ENCODE assay signal across 9 mouse cellular contexts in the genomic region with DNA sequence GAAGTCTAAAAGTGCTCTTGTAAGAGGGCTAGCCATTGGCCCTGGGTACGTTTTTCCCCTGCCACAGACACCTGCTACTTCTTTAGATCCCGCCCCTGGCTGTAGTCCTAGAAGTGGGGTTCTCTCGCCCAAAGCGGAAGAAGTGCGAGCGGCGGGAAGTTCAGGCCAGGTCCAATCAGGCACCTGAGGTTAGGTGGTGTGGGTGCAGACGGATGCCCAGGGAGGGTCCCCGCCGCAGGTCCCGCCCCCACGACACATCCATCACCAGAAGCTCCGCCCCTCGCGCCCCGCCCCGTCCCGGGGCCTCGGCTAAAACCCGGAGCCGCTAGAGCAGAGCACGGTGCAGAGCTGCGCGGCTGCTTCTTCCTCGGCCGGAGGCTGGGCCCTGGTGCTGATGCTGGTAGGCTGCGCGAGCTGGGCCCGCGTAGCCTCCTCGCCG. TPM values are rescaled to one million over a fixed set of nuclear protein-coding genes. Genes with fewer than 3 reads are reported as not detected.
A peak's percentile ranks its signal among the peaks of the same experiment; 100 is the strongest.
DNase-seq lines count a peak whose midpoint lies in the region; ATAC-seq lines count a peak whose summit lies in the region.
"Had no signal": no experiment of that assay in that cellular context is flagged by ENCODE, and none has a peak within 500 bp of the region (broad histone marks: within the 10 kb centered on the region; RNA-seq: fewer than 3 reads in every experiment).

A gene (plus strand): TSS at position 333 of the 439 bp plus-strand sequence.

- no peaks in the 10 kb centered on the region for H3K36me3 ChIP-seq in embryonic facial prominence, embryonic 11.5 days (replicated peaks; ENCODE audit: control insufficient read depth, insufficient read depth, low read depth, low read length)
- no peaks in the 10 kb centered on the region for H3K36me3 ChIP-seq in heart, embryonic 15.5 days
- H3K36me3 ChIP-seq in liver, embryonic 11.5 days (ENCODE audit: control insufficient read depth, insufficient read depth, low read length), result no peaks in the 10 kb centered on the region

- peak; percentile 99 for ATAC-seq in embryonic facial prominence, embryonic 11.5 days (replicated peaks; ENCODE audit: insufficient number of reproducible peaks, low FRiP score, low TSS enrichment, low read depth)
- ATAC-seq in heart, embryonic 15.5 days (replicated peaks; ENCODE audit: insufficient number of reproducible peaks, insufficient read depth, low FRiP score, low read depth), result peak; percentile 91
- ATAC-seq in liver, embryonic 11.5 days (replicated peaks; ENCODE audit: low FRiP score), result peak; percentile 94

- 0% methylated on average over 32 of the region's 32 CpGs for WGBS in embryonic facial prominence, embryonic 11.5 days
- WGBS in heart, embryonic 15.5 days, result under 1% methylated on average over 31 of the region's 32 CpGs
- under 1% methylated on average over 32 of the region's 32 CpGs for WGBS in liver, embryonic 11.5 days

- peak within 1 kb of the TSS; percentile 80 for H3K4me3 ChIP-seq in embryonic facial prominence, embryonic 11.5 days (ENCODE audit: low read depth, low read length)
- H3K4me3 ChIP-seq in heart, embryonic 15.5 days, result peak within 1 kb of the TSS; percentile 82
- peak within 1 kb of the TSS; percentile 75 for H3K4me3 ChIP-seq in liver, embryonic 11.5 days (ENCODE audit: low read depth, low read length)

- peak within 1 kb of the TSS; percentile 100 for H3K4me2 ChIP-seq in embryonic facial prominence, embryonic 11.5 days (ENCODE audit: low read depth, low read length)
- H3K4me2 ChIP-seq in heart, embryonic 15.5 days, result peak within 1 kb of the TSS; percentile 100
- peak within 1 kb of the TSS; percentile 100 for H3K4me2 ChIP-seq in liver, embryonic 11.5 days

- peak within 1 kb of the TSS; percentile 78 for H3K9ac ChIP-seq in embryonic facial prominence, embryonic 11.5 days (replicated peaks; ENCODE audit: low read length)
- peak within 1 kb of the TSS; percentile 57 for H3K9ac ChIP-seq in heart, embryonic 15.5 days
- peak within 1 kb of the TSS; percentile 61 for H3K9ac ChIP-seq in liver, embryonic 11.5 days (ENCODE audit: low read depth, low read length)

- H3K27me3 ChIP-seq in embryonic facial prominence, embryonic 11.5 days (ENCODE audit: control insufficient read depth, insufficient read depth, low read length), result peaks cover 6% of the 10 kb centered on the region; the same call in 1 of the 2 replicates
- peaks cover 43% of the 10 kb centered on the region for H3K27me3 ChIP-seq in heart, embryonic 15.5 days
- H3K27me3 ChIP-seq in liver, embryonic 11.5 days (replicated peaks; ENCODE audit: control insufficient read depth, insufficient read depth, low read length), result peaks cover 9% of the 10 kb centered on the region

- H3K4me1 ChIP-seq in embryonic facial prominence, embryonic 11.5 days (ENCODE audit: control insufficient read depth, insufficient read depth, low read length), result no peaks in the 10 kb centered on the region; the same call in 1 of the 2 replicates
- H3K4me1 ChIP-seq in heart, embryonic 15.5 days (replicated peaks), result peaks cover 14% of the 10 kb centered on the region; the same call in 1 of the 2 replicates
- H3K4me1 ChIP-seq in liver, embryonic 11.5 days (replicated peaks; ENCODE audit: control insufficient read depth, insufficient read depth, low read length), result no peaks in the 10 kb centered on the region

- DNase-seq in gastrocnemius, postnatal 10 days, result peak; percentile 30
- DNase-seq in gastrocnemius, adult 18-20 months (ENCODE audit: low spot score), result no peak
- peak; percentile 90 for DNase-seq in embryonic facial prominence, embryonic 11.5 days (ENCODE audit: low spot score)
- DNase-seq in kidney, postnatal 14 days, result peak; percentile 92
- DNase-seq in liver, embryonic 11.5 days (ENCODE audit: low spot score), result peak; percentile 80
- peak; percentile 97 for DNase-seq in naive thymus-derived CD4-positive, alpha-beta T cell, adult 2 months (ENCODE audit: low read depth)
- DNase-seq in spleen, postnatal 4 days (ENCODE audit: low spot score in 2 of 2), result peak; percentile 84 to 89

- peak within 1 kb of the TSS; percentile 75 for H3K27ac ChIP-seq in embryonic facial prominence, embryonic 11.5 days (replicated peaks; ENCODE audit: low read depth, low read length)
- H3K27ac ChIP-seq in heart, embryonic 15.5 days, result peak within 1 kb of the TSS; percentile 47; the same call in 1 of the 2 replicates
- no peak within 1 kb of the TSS for H3K27ac ChIP-seq in liver, embryonic 11.5 days (ENCODE audit: low read depth, low read length)

- no peaks in the 10 kb centered on the region for H3K9me3 ChIP-seq in embryonic facial prominence, embryonic 11.5 days (replicated peaks; ENCODE audit: control insufficient read depth, low read length)
- H3K9me3 ChIP-seq in heart, embryonic 15.5 days (replicated peaks), result no peaks in the 10 kb centered on the region
- no peaks in the 10 kb centered on the region for H3K9me3 ChIP-seq in liver, embryonic 11.5 days (ENCODE audit: control insufficient read depth, low read length)

RNA-seq across cellular contexts. Expression of the gene that starts here (rescaled TPM):
- total RNA-seq in gastrocnemius, postnatal 10 days (2021), result under 1 TPM; 0.19 to 0.29 TPM
- not detected for total RNA-seq in gastrocnemius, adult 18-20 months (2021)
- polyA plus RNA-seq in embryonic facial prominence, embryonic 11.5 days (2014; fragmentation: Nextera tagmentation; extraction: Ambion mirVana), result 4.3 and 5.6 TPM in 2 replicates
- 0.39 and 1.0 TPM in 2 replicates for polyA plus RNA-seq in heart, embryonic 15.5 days (2015; fragmentation: Nextera tagmentation; extraction: Ambion mirVana)
- 0.49 and 0.64 TPM in 2 replicates for polyA plus RNA-seq in liver, embryonic 11.5 days (2014; fragmentation: Nextera tagmentation; extraction: Ambion mirVana)
- polyA plus RNA-seq: C2C12 had no signal

Comparison
In these comparisons a context has a peak if more than half of its experiments do, and no peak if none do; other contexts are left out.
1. Peak in DNase-seq in gastrocnemius, postnatal 10 days; RNA of the gene not detected or under 1 TPM.
2. Peak in DNase-seq, ATAC-seq, H3K4me3 ChIP-seq, H3K9ac ChIP-seq and H3K4me2 ChIP-seq in liver, embryonic 11.5 days; RNA of the gene not detected or under 1 TPM.